Mouse (Mus musculus): ENCODE data around the gene Map2k5. TPM values are rescaled to one million over a fixed set of nuclear protein-coding genes. Genes with fewer than 3 reads are reported as not detected.

The Map2k5 gene
- 10 to 100 TPM; 13.9 to 16.2 (median 14.8) TPM for total RNA-seq (2022)

DNA sequence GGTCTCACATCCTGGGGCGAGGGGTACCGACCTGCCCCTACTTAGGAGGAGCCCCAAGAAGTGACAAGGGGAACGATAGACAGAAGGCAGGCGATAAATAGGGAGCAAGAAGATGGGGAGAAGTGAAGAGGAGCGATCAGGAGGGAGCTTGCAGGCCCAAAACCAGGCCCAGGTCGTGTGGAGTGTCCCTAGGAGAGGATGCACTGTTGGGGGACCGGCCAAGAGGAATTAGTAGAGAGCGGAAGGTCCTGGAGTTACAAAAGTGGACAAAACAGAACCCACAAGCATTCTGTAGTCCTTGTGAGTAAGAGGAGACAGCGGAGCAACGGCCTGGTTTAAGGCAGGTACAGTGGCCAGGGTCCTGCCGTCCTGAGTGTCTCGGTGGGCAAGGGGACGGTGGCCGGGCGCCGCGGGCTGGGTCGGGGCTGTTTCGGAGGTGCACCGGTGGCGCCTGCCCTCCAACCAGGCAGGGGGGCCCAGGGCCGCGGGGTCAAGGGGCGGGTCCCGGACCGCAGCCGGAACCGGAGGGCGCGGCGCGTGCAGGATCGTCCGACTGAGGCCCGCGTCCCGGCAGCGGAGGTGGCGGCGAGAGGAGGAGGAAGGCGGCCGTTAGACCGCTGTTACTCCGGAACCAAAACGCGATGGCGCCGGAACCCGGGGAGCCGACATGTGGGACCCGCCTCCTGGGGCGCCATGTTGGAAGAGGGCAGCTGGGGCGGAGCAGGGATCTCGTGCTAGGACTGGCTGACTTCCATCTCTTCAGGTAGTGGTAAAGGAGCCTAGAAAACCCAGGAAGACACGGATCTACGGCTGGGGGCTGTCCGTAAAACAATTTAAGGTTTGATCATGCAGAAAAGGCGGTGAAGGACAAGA lies at the start of gene Map2k5:
TSS of gene Map2k5 (minus strand) at position 633 of the 873 bp plus-strand sequence.
- DNase-seq (ENCODE audit: low spot score in 2 of 2) = peak; percentile 74 to 86

DNA sequence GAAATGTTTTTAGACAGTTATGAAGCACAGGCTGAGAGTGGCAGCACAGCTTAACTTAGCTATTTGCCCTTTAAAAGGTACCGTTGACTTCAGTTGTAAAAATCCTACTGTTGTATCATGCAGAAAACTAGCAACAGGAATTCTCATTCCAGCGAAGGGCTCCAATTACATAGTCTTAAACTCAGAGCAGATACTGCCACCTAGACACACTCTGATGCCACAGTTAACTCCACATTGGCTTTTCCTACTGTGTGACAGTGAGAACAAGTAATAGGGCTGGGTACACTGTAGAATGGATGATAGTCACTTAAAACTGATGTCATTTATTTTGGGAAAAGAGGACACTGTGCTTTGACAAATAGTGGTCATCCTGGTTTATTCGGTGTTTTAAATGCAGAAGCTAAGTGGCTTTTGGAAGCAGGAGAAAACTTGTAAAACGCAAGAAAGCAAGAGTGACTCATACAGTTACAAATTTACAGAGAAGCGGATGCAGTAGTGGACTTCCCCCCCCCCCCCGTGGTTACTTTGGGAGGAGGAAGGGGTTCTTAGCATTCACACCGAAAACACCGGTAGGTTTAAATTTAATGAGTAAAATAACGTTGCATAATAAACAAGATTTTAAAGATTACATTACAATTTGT lies 43.5 kb upstream of the Map2k5 start:
- no peak for DNase-seq (ENCODE audit: low spot score in 2 of 2)

GRCm38 (mm10) chr9:63420396-63420795 lies 42.7 kb upstream of the Map2k5 start:
- no peak for DNase-seq (ENCODE audit: low spot score in 2 of 2)

DNA sequence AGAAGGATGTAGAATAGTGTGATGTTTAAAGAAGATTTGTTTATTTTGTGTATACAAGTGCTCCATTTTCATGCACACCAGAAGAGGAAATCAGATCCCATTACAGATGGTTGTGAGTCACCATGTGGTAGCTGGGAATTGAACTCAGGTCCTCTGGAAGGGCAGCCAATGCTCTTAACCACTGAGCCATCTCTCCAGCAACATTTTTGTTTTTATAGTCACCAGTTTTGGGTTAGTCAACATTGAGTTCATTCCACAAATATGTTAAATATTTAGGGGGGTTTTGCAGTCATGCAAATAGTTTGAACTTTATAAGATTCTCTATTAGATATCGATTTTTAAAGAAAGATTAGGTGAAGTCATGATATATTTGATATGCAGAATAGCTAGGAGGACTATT lies 22.5 kb upstream of the Map2k5 start:
- no peak for DNase-seq (ENCODE audit: low spot score in 2 of 2)

GRCm38 (mm10) chr9:63399463-63399815 lies 21.7 kb upstream of the Map2k5 start:
- no peak for DNase-seq (ENCODE audit: low spot score in 2 of 2)

DNA sequence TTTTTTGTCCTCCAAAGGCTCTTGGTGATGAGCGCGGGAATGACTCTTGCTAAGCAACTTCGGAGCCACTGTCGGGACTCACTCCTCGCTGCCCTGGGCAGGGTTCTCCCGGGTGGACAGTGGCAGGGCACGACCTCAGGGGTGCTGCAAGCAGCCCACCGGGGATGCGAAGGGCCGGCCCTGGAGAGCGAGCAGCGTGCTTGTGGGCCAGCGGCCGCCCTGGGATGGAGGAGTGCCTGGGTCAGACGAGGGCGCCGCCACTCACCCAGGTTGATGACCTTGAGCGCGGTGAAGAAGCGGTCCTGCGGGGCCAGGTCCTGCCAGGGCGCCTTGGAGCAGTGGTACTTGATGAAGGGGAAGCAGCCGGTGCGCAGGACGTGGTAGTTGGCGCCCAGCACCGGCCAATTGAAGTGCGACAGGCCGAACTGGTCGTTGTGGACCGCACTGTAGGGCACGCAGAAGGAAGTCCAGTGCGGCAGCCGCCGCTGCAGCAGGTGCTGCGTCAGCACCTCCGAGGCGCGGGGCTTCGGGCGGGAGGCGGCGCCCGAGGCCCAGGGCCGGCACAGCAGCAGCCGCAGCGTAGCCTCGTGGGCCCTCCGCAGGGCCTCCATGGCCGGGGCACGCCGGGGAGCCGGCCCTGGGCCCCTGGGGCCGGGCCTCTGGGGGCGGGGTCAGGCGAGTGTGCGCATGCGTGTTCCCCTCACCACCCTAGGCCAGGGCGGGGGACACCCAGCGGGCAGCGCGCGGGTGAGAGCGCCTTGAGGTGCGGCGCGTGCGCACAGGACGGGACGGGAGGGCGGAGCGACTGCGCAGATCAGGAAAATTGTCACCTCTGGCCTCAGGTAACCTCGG lies 21.1 kb upstream of the Map2k5 start, which contains the start of gene 2300009A05Rik:
TSS of gene 2300009A05Rik (minus strand) at position 636 of the 852 bp plus-strand sequence.
- peak; percentile 93 to 94 for DNase-seq (ENCODE audit: low spot score in 2 of 2)

- DNase-seq (ENCODE audit: low spot score in 2 of 2) = no peak
These were observed 17.9 kb upstream of the Map2k5 start for GRCm38 (mm10) chr9:63395612-63396011.

DNA sequence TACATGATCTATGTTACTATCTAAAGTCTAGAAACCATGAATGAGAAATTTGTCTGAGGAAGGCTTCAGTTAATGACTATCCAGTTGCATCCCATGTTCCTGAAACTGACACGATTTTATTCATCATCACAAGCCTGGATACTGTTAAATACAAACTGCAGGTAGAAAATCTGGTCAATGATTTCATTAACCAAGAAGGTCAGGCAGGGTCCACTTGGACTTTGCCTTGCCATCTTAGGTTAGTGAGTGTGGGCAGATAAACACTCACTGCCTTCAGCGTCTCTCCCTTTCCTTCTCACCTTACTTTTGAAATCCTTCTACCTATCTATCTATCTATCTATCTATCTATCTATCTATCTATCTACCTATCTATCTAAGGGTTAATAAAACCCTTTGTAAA lies 13.6 kb upstream of the Map2k5 start:
- DNase-seq (ENCODE audit: low spot score in 2 of 2) = no peak

- no peak for DNase-seq (ENCODE audit: low spot score in 2 of 2)
These were observed 5.1 kb upstream of the Map2k5 start for GRCm38 (mm10) chr9:63382761-63383160.

DNA sequence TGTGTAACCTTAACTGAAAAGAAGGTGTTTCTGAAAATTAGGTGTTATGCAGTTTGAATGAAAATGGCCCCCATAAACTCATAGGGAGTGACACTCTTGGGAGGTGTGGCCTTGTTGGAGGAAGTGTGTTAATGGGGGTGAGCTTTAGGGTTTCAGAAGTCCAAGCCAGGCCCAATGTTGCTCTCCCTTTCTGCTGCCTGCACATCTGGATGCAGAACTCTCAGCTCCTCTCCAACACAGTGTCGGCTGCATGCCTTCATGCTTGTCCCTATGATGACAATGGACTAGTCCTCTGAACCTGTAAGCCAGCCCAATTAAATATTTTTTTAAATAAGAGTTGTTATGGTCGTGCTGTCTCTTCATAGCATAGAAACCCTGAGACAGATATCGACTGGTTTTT lies 2.6 kb upstream of the Map2k5 start:
- no peak for DNase-seq (ENCODE audit: low spot score in 2 of 2)

- DNase-seq (ENCODE audit: low spot score in 2 of 2) = no peak
These were observed 472 bp upstream of the Map2k5 start for GRCm38 (mm10) chr9:63378174-63378573.

DNA sequence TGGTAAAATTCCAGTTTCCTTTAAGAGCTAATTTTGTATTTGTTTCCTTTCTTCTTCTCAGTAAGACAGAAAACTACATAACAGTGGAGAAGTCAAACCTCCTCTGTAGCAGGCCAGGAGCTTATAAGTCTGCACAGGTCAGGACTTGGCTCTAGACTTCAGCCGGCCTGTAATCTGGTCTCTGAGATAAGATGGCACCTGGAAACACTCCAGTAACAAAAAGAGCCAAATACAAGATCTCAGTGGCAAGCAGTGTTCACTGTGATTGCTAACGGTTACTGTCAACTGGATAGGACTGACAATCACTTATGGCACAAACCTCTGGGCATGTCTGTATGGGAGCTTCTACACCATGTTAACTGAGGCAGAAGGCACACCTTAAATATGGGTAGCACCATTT lies 4.4 kb downstream of the Map2k5 start:
- no peak for DNase-seq (ENCODE audit: low spot score in 2 of 2)

DNA sequence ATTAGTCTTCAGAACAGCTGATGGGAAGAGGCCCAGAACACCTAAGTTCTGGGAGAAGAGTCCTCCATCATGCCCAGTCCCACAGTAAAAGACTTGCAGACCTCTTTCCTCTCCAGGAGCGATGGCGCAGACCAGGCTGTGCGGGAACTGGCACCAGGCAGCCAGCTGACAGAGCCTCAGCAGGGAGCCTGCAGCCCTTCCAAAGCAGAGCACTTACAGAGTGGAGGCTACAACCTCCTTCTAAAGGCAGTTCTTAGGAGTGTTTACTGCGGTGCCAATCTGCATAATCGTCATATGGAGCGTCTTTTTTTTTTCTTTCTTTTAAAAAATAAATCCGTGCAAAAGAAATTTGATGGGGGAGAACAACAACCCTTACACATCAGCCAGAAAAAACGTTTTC lies 5.2 kb downstream of the Map2k5 start:
- DNase-seq (ENCODE audit: low spot score in 2 of 2) = no peak

DNA sequence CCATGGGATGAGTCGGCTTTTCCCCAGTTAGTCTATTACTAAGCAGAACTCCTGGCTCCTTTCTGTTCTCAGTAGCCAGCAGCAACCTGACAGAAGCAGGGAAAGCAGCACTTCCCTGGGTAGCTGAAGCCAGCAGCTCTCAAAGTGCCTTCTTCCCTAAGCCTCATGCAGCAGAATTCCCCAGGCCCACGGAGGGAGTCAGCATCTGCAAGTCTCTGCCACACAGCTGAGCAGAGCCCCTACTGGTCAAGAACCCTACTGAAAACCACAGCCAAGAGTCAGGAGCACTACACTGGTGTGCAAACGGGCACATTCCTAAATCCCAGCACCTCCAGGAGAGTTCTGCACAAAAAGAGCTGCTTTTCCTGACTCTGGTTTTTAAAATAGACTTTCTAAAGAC lies 17.3 kb downstream of the Map2k5 start:
- no peak for DNase-seq (ENCODE audit: low spot score in 2 of 2)

GRCm38 (mm10) chr9:63359016-63359415 lies 18.7 kb downstream of the Map2k5 start:
- DNase-seq (ENCODE audit: low spot score in 2 of 2) = no peak

DNA sequence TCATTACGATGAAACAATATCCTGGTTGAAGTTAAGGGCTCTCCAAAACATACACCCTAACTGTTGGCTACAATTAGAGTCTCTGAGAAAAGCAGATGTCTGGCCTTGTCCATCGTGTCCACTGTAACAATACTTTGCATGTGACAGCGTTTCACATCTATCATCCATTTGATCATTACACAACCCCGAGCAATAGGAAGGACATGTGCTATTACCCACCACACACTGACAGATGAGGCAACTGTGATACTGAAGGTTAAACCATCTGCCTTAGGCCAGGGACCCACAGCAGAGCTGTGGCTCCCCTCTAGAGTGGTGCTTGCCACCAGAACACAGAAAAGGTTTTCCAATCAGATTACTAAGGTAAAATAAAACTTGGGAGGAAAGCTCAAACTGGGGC lies 21.0 kb downstream of the Map2k5 start:
- no peak for DNase-seq (ENCODE audit: low spot score in 2 of 2)

GRCm38 (mm10) chr9:63356278-63356677 lies 21.4 kb downstream of the Map2k5 start:
- no peak for DNase-seq (ENCODE audit: low spot score in 2 of 2)

DNA sequence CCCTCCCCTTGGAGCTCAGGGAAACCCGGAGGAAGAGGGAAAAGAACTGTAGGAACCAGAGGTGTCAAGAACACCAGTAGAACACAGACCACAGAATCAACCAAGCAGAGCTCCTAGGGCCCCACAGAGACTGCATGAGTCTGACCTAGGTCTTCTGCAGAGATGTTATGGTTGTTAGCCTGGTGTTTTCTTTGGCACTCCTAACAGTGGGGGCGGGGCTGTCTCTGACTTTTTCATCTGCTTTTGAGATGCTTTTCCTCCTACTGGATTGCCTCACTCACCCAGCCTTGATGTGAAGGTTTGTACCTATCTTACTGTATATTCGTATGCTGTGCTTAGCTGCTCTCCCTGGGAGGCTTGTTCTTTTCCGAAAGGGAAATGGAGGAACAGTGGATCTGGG lies 23.5 kb downstream of the Map2k5 start:
- DNase-seq (ENCODE audit: low spot score in 2 of 2) = no peak

- no peak for DNase-seq (ENCODE audit: low spot score in 2 of 2)
These were observed 27.7 kb downstream of the Map2k5 start for GRCm38 (mm10) chr9:63350030-63350429.

GRCm38 (mm10) chr9:63349241-63349640 lies 28.5 kb downstream of the Map2k5 start:
- no peak for DNase-seq (ENCODE audit: low spot score in 2 of 2)

- DNase-seq (ENCODE audit: low spot score in 2 of 2) = no peak
These were observed 29.6 kb downstream of the Map2k5 start for GRCm38 (mm10) chr9:63348146-63348545.

DNA sequence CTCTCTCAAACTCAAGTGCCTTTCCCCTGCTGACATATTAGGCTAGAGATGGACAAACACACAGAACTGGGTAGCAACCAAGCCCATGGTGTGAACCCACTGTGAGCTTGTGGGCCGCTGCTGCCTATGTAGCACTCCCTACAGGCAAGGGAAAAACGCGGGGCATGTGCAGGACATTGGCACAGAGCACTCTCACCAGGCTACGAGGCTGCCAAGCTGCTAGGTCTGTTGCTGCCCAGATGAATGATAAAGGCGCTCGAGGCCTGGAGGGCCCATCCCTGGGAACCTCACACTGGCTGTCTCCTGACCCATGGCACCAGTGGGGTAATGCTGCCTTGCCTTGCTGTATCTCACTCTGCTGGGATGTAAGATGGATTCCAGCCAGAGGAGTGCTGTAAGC lies 31.7 kb downstream of the Map2k5 start:
- DNase-seq (ENCODE audit: low spot score in 2 of 2) = no peak

Data from gastrocnemius, adult 8-10 months (tissue).